Mouse (Mus musculus): Measurements from ENCODE around the gene Zcchc2.

DNA sequence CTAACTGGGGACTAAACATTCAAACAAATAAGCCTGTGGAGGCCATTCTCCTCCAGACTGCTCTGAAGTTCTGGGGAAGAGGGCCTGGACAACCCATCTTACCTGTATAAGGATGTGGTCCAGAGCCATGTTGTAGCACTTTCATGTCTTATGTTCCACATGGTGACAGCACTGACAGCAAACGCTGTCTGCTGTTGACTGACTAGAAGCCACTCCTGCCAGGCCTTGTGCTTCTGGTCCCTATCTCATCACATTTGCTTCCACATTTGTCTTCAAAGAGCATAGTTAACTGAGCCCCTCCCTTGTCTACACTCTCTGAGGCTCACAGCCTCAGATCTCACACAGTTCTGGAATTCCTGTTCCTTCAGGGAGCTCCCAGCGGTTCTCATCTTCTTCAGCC is 34.0 kb downstream of the Zcchc2 start:
- TF ChIP-seq CTCF (conservative IDR thresholded peaks at IDR 0.05; ENCODE audit: low read length) (no peak), NANOG (IDR thresholded peaks at IDR 0.05; ENCODE audit: borderline replicate concordance, low read length) (no peak), POU5F1 (IDR thresholded peaks at IDR 0.05; ENCODE audit: borderline replicate concordance, low read length) (no peak)
